Mouse (Mus musculus) C2C12 (cell line): ENCODE results near the gene Zfp963. TPM values are rescaled to one million over a fixed set of nuclear protein-coding genes. Genes with fewer than 3 reads are reported as not detected.

Experiments
- H3K27me3 ChIP-seq: one replicate; pipeline ENCODE4 v1.6.1; 2011; ENCODE audit not compliant: control insufficient read depth, insufficient read depth, insufficient read length
- H3K36me3 ChIP-seq: one replicate; pipeline ENCODE4 v1.6.1; 2011; ENCODE audit not compliant: control insufficient read depth, insufficient read depth
- H3K4me3 ChIP-seq: one replicate; pipeline ENCODE4 v1.5.1; 2011; ENCODE audit warnings: mild to moderate bottlenecking, control low read depth; ENCODE audit not compliant: poor library complexity, insufficient read depth, severe bottlenecking
- H3K79me2 ChIP-seq: one replicate; pipeline ENCODE4 v1.6.1; 2011; ENCODE audit not compliant: control insufficient read depth, insufficient read depth
- H3K79me3 ChIP-seq: one replicate; pipeline ENCODE4 v1.6.1; 2011; ENCODE audit warnings: low read depth, control low read depth
- H3ac ChIP-seq: one replicate; pipeline ENCODE3; 2011; ENCODE audit warnings: low read depth; ENCODE audit not compliant: control insufficient read depth, insufficient read length
- CEBPB ChIP-seq: IDR thresholded peaks from one replicate; pipeline ENCODE4 v1.6.1; 2011; ENCODE audit warnings: low read depth, mild to moderate bottlenecking, control low read depth, moderate library complexity
- CTCF ChIP-seq: IDR thresholded peaks from one replicate; pipeline ENCODE4 v1.5.1; 2011; ENCODE audit not compliant: control insufficient read depth, insufficient read depth, insufficient read length
- FOSL1 ChIP-seq: IDR thresholded peaks from one replicate; pipeline ENCODE4 v1.8.0; 2011; ENCODE audit warnings: mild to moderate bottlenecking, low read length; ENCODE audit not compliant: poor library complexity, insufficient read depth, severe bottlenecking
- MAX ChIP-seq: IDR thresholded peaks from one replicate; pipeline ENCODE4 v1.6.1; 2011; ENCODE audit warnings: mild to moderate bottlenecking, control low read depth
- MYOD1 ChIP-seq: IDR thresholded peaks from one replicate; pipeline ENCODE4 v1.6.1; 2011; ENCODE audit warnings: low read depth; ENCODE audit not compliant: control insufficient read depth, insufficient read length
- MYOG ChIP-seq: IDR thresholded peaks from one replicate; pipeline ENCODE4 v1.6.1; 2011; ENCODE audit not compliant: control insufficient read depth, insufficient read length; ENCODE audit errors: extremely low read depth
- USF1 ChIP-seq: IDR thresholded peaks from one replicate; pipeline ENCODE4 v1.6.1; 2011; ENCODE audit warnings: low read depth, mild to moderate bottlenecking, control low read depth, moderate library complexity
- polyA plus RNA-seq: library from polyadenylated mRNA; unstranded; fragments of >200 nt; fragmentation: generic; extraction: Trizol; gene quantifications from one replicate; pipeline ENCODE4 v1.2.1, GENCODE M21; 2012; ENCODE audit warnings: missing spikeins

Gene Zfp963
- polyA plus RNA-seq, 1 experiment: 0.42 TPM

DNA sequence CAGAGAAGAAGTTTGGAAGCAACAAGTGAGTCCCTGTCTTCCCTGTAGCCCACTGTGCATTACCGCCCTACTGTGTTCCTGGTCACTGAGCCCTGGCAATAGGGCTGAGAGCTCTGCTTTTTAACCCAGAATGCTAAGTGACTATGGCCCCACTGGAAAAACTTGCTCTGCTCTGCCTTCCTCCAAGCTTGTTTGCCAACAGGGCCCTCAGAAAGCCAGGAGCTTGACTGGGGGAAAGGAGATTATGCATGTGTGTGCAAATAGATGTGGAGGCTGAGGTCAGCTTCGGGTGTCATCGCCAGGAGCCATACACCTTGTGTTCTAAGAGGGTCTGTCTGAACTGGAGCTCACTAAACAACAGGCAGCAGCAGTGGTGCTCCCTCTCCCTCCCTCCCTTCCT lies 44.3 kb upstream of the Zfp963 start:
- TF ChIP-seq USF1 (no peak), MYOD1 (no peak), CEBPB (no peak), MYOG (no peak), MAX (no peak), CTCF (no peak), FOSL1 (no peak)
- peaks cover 47% of the 10 kb centered on the region for H3K79me2 ChIP-seq
- H3K4me3 ChIP-seq: no peak overlapping the region
- H3ac ChIP-seq: no peak overlapping the region
- peaks cover 60% of the 10 kb centered on the region for H3K36me3 ChIP-seq
- peaks cover 29% of the 10 kb centered on the region for H3K79me3 ChIP-seq
- no peaks in the 10 kb centered on the region for H3K27me3 ChIP-seq

DNA sequence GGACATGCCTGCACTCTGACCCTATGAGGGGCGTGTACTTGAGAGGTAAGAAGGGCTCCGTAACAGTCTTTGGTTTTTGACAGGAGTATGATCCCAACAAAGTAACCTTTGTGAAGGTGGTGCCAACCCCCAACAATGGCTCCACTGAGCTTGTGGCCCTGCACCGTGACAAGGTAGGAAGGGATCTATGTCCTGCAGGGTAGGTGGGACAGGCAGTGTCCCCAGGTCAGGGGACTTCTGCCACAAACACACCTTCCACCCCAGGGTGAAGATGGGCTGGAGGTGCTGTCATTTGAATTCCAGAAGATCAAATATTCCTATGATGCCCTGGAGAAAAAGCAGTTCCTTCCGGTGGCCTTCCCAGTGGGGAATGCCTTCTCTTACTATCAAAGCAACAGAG lies 43.9 kb upstream of the Zfp963 start:
- peaks cover 47% of the 10 kb centered on the region for H3K79me2 ChIP-seq
- H3ac ChIP-seq: no peak overlapping the region
- no peak overlapping the region for H3K4me3 ChIP-seq
- H3K36me3 ChIP-seq: peaks cover 56% of the 10 kb centered on the region
- TF ChIP-seq CEBPB: no peak
- no peak for TF ChIP-seq FOSL1
- TF ChIP-seq MYOD1: no peak
- TF ChIP-seq MAX: no peak
- no peak for TF ChIP-seq CTCF
- TF ChIP-seq USF1: no peak
- no peak for TF ChIP-seq MYOG
- H3K27me3 ChIP-seq: no peaks in the 10 kb centered on the region
- peaks cover 29% of the 10 kb centered on the region for H3K79me3 ChIP-seq

DNA sequence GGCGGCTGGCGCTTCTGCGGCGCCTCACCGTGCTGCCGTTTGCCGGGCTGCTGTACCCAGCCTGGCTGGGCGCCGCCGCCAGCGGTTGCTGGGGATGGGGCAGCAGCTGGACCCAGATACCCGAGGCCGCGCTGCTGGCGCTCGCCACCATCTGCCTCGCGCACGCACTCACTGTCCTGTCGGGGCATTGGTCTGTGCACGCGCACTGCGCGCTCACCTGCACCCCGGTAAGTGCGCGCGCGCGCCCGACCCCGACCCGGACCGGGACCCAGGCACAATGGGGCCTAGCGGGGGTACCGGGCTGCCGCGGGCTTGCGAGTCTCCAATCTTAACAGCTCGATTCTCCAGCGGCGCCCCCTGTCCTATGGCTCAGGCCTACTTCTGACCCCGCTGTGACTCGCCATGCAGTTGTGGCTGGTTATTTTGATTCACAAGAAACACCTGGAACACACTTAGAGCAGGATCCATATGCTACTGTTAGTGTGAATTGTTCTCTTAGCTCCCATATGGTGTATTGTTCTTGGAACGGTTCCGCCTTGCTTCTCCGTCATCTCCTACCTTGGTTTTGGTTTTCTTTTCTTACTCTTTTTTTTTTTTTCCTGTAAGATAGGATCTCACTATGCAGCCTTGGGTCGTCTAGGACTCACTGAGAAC lies 41.8 kb upstream of the Zfp963 start:
- TF ChIP-seq MYOD1 (no peak), FOSL1 (no peak), CEBPB (no peak), MAX (no peak), MYOG (no peak), CTCF (no peak), USF1 (no peak)
- Histone ChIP-seq H3K27me3 (no peaks in the 10 kb centered on the region), H3K36me3 (peaks cover 37% of the 10 kb centered on the region), H3K79me3 (peaks cover 29% of the 10 kb centered on the region), H3ac (peak overlapping the region; percentile 96), H3K4me3 (peak overlapping the region; percentile 89), H3K79me2 (peaks cover 47% of the 10 kb centered on the region)

DNA sequence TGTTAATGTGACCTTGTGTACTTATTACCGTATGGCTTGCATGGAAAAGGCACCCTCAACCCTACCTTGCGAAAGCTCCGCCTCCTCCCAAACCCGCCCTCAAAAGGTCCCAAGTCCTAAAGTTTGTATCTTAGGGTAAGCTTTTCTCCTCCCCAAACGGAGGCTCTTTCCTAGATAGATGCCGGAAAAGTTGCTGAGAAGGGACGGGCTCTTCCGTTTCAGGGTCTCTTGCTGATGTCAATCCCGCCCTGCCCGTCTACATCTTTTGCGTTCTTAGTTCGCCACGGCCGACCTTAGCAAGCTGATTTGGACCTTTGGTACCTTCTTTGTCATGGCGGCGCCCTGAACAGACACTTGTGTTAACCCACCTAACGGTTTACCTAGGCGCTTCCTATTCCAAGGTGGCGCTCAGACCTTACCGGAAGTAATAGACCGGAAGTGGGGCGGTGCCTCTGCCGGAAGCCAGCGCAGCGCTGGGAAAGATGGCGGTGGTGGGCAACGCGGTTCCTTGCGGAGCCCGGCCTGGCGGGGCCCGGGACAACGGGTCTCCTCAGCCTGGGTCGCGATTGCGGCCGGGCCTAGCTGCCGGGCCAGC lies 41.1 kb upstream of the Zfp963 start, which contains the start of the genes Atp13a1 and Zfp866:
TSS of gene Atp13a1 (plus strand) at position 391 of the 595 bp plus-strand sequence.
TSS of gene Zfp866 (minus strand) at position 406 of the 595 bp plus-strand sequence.
- Histone ChIP-seq H3K27me3 (no peaks in the 10 kb centered on the region), H3K4me3 (peak within 1 kb of the TSS; percentile 89), H3K79me3 (peaks cover 29% of the 10 kb centered on the region), H3K79me2 (peaks cover 47% of the 10 kb centered on the region), H3ac (peak within 1 kb of the TSS; percentile 96), H3K36me3 (peaks cover 30% of the 10 kb centered on the region)
- TF ChIP-seq CEBPB (no peak), MAX (peak; percentile 76), MYOD1 (no peak), CTCF (no peak)

DNA sequence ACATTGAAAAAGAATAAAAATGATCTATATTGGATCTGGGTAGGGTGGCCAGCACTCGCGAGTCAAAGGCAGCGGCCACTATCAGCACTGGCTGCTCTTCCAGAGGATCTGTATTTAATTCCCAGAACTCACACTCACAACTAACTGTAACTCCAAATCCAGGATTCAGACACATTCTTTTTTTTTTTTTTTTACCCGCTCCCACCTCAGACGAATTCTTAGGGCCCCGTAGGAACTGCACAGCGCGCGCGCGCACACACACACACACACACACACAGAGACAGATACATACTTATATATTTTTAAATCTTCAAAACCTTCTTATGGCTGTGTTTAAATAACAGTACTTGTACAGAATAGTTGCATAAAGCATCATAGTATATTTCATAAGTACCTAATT lies 40.6 kb upstream of the Zfp963 start:
- TF ChIP-seq MAX: no peak
- no peak for TF ChIP-seq CEBPB
- TF ChIP-seq USF1: no peak
- no peak for TF ChIP-seq CTCF
- TF ChIP-seq FOSL1: no peak
- no peak for TF ChIP-seq MYOD1
- no peak for TF ChIP-seq MYOG
- Histone ChIP-seq H3K79me2 (peaks cover 45% of the 10 kb centered on the region), H3K27me3 (no peaks in the 10 kb centered on the region), H3K79me3 (peaks cover 29% of the 10 kb centered on the region), H3K4me3 (peak overlapping the region; percentile 89), H3ac (peak overlapping the region; percentile 96), H3K36me3 (peaks cover 29% of the 10 kb centered on the region)

DNA sequence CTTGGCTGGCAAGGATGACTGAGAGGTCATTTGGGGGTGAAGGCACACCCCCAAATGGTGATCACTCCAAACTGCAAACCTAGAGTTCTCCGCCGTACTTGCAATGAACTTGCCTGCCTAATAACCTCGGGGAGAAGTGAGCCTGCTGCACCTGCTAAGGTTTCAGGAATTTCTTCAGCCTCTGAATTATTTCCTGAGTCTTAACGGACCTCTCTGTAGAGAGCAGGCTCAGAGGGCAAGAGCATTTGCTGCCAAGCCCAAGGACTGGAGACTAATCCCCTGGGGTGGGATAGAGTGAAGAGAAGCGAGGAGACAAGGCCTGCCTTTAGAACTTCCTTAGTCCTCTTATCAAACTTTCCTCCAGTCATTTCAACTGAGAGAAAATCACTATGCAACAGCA lies 40.0 kb upstream of the Zfp963 start:
- Histone ChIP-seq H3ac (no peak overlapping the region), H3K27me3 (no peaks in the 10 kb centered on the region), H3K36me3 (peaks cover 22% of the 10 kb centered on the region), H3K79me2 (peaks cover 39% of the 10 kb centered on the region), H3K79me3 (peaks cover 29% of the 10 kb centered on the region), H3K4me3 (no peak overlapping the region)
- TF ChIP-seq CEBPB (no peak), FOSL1 (no peak), MAX (no peak)
